Mouse (Mus musculus) frontal cortex, postnatal 14 days (tissue): ENCODE measurements at regions not wholly inside any gene's neighbourhood (a gene's known extent, or its start where the extent isn't known, plus 50 kb on each side); places are given as distances from the start of the nearest gene placed in this dataset.

Experiments
- DNase-seq, 2 experiments: peaks; one replicate each; pipeline ENCODE4 v3.0.0; 2022; ENCODE audit warnings: low spot score in 2 of 2

DNA sequence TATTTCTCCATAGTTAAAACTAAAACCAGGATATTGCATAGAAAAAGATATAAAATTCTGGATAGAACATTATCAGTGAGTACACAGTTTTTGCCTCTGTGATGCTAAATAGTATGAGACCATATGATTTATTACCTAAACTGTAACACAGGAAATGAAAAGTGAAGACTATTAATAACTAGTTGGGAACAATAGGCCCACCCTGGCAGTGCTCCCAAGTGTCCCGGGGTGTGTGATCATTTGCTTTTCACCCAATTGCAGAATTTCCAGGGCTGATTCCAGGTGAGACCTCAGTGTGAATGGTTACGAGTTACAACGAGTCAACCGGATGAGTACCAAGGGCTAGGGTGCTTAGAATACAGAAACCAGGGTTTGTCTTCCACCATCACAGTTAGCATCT lies 172.6 kb upstream of the Tars start:
- DNase-seq: no peak

- DNase-seq: no peak
Observed at GRCm38 (mm10) chr15:11565503-11566031, 166.1 kb upstream of the Tars start.

DNA sequence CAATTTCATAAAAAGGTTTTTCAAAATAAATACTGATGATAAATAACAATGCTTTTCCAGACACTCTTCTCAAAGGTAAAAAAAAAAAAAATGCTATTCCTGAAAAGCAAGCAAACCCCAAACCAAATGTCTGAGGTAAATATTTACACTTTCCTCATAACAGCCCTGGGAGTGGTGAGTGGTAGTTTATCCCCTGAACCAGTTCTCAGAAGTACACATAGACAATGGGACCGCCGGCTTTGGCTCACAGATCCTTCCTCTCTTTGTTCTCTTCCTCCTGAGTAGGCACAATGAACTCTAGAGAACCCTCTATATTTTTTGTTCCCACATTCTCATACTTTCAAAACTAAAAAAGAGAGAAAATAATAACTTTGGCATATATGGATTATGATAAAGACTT lies 153.1 kb upstream of the Tars start:
- DNase-seq: no peak

DNA sequence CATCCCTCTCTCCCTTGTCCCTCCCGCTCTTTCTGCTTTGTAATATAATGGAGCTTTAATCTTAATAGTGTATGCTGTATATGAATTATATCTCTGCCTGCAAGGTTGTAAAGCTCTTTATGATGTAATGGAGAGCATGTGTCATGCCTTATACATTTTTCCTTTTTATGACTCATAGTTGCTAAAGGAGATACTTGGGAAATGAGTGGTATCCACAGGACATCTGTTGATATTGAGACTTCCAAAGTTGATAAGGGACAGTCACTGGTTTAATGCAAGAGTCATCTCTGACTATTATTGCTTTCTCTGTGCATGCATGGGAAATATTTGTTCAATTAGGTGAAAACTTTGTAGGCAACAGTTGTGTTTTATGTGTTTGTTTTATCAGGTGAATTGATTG lies 152.6 kb upstream of the Tars start:
- DNase-seq: no peak

DNA sequence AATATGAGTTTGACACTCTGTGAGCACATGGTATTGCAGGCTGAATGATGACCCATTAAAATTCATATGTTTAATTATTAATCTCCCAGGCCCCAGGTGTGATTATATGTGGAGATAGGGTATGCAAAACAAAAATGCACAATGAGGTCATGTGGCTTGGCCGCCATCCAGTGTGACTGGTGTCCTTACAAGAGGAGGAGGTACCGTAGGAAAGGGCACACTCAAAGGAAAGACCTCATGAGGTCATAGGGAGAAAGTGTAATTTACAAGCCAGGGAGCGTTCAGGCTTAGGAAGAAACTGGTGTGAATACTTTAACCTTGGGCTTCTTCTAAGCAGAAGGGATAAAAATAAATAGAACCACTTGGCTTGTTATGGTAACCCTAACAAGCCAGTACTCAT lies 140.0 kb upstream of the Tars start:
- DNase-seq: no peak

GRCm38 (mm10) chr15:11536076-11536620 lies 136.7 kb upstream of the Tars start:
- no peak for DNase-seq

GRCm38 (mm10) chr15:11534404-11535251 lies 135.2 kb upstream of the Tars start:
- no peak for DNase-seq

DNA sequence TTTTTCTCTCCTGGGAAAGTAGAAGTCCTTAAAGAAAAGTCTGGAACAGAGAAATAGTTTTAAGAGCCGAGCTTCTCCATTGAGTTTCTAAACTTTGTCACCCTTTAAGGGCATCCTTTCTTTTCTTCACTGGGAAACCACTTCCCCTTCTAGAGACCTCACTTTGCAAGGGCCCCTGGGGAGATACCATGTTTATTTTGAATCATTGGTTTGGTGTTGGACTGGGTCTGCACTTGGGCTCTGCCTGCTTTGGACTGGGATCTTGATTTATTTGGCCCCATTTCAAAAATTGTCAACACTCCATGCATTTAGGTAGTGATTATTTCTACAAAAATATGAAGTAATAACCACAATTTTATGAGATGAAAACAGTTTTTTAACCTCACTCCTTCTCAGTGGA lies 134.2 kb upstream of the Tars start:
- DNase-seq: no peak

- DNase-seq: no peak
Observed at GRCm38 (mm10) chr15:11533002-11533610, 133.6 kb upstream of the Tars start.

DNA sequence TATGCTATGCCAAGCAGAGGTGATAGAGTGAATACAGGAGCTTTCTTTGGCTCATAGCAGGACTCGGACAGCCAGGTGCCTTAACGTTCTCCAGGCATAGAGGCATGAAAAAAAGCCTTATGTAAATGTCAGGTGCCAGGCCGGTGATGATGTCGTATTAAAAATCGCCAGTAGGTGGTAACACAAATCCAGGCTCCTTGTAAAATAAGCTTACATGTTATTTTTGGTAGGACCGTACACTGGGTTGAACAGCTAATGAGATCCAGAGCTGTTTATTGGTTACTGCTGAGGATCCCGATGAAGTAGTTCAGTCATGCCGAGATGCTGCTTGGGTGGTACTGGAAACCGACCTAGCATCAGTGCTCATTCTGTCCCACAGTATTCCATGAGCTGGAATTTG lies 133.1 kb upstream of the Tars start:
- DNase-seq: no peak

DNA sequence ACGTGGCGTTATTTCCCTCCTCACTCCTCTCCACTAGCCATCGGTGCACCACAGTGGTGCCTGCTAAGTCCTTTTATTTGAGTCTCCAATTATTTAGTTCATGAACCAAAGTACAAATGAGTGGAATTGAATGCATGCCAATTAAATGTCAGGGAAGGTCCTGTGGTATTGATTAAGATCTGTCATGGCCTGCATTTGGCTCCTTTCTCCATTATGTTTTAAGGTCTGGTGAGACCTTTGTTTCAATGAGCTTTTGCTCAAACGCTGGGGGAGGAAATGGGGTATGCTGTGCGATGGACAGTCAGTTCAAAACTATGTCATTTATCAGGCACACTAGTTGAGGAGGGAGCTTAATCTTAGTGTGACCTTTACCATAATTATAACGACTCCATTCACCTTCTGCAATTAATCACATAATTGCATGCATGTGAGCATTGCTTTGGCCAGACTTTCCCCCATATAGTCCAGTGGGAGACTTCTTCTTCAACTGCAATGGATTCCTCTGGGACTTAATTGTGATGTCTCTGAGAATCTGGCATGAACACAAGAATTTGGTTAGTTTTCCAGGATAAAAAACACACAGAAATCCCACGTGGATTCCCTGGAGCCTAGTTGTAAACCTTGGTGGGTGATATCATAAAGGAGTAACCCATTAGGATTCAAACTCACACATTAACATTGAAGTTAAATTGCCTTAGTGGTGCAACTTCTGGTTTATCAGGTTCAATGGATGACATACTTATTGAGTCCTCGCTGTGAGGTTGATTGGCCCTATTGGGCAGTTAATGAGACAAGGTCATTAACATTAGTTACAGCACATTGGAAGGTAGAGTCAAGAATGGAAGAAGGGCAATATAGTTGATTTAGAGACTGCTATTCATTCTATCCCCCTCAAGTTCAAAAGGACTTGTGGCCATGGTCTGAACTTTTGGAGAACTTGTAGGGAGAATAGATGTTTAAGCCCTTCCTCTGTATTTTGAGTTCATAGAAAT lies 130.7 kb upstream of the Tars start:
- no peak for DNase-seq

GRCm38 (mm10) chr15:11524337-11525106 lies 125.1 kb upstream of the Tars start:
- no peak for DNase-seq

- no peak for DNase-seq
Observed at GRCm38 (mm10) chr15:11518565-11518964, 119.1 kb upstream of the Tars start.

- DNase-seq: no peak
Observed at GRCm38 (mm10) chr15:11517892-11518291, 118.4 kb upstream of the Tars start.

DNA sequence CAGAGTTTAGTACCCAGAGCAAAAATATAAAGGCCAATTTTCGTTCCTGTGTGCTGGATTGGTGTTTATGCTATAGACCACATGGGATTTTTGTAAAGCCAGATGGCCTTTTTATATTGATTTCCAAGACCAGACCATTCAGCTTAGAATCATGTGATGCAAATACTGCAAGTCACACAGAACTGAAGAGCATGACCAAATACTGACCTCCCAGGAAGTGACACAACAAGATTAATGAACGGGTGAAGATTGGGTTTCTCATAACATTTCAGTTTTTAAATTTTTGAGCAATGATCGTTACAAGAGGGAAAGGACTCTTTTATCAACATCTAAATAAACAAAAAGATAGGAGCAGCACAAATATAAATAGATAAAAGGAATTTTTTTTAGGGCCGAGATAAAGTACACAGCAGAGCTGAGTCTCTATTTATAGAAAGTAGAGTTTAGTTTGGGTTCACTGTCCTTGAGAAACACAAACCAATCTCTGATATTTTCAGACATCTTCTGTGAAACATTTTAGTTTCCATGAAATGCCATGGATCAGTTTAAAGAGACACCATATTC lies 105.7 kb upstream of the Tars start:
- DNase-seq: no peak

DNA sequence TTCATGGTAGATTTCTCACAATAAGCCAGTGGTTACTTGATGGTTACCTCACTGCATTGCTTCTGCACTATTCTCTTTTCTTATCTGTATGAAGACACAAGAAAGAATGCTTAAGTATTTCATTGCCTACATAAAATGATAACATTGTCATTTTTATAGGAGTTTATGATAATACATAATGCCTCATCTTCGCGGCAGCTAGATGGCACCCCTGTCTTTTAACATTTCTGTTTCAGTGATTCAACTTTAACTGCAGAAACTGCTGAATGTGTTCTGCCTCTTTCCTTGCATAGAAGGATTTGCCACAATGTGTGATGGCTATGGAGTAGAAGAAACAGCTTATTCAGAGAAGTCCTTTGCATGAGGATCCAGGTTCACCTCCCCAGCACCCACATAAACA lies 97.0 kb upstream of the Tars start:
- DNase-seq: no peak

DNA sequence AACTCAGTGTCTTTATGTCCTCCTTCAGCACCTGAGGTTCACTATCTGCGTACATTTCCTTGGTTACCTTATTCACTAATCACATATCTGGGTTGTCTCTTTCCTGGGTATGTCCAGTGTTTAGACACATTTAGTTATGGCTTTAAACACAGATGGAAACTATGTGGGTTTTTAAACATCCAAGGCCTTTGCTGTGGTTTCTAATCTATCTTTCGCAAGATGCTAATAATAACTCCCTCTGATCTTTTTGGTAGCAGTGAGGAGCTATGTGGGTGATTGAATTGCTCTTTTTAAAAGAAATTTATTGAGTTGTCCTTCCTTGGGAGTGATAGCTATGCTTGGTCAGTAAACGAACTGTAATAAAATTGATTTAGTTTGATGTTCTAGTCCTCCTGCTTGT lies 89.7 kb upstream of the Tars start:
- no peak for DNase-seq

- DNase-seq: no peak
Observed at GRCm38 (mm10) chr15:11487268-11487783, 87.9 kb upstream of the Tars start.

- no peak for DNase-seq
Observed at GRCm38 (mm10) chr15:11483916-11484315, 84.5 kb upstream of the Tars start.
